Mouse (Mus musculus) cortical plate, adult 2 months (tissue): ENCODE measurements around the gene H2afz.

ENCODE experiments used
- CTCF ChIP-seq: fragments of 200-500 bp; IDR thresholded peaks from 2 replicates; pipeline ENCODE4 v1.5.1; 2011; ENCODE audit warnings: mild to moderate bottlenecking, control low read depth, low read length; ENCODE audit not compliant: insufficient read depth; ENCODE audit errors: extremely low read depth
- POLR2A ChIP-seq: fragments of 200-500 bp; IDR thresholded peaks from 2 replicates; pipeline ENCODE4 v1.6.1; 2011; ENCODE audit warnings: mild to moderate bottlenecking, low read length, control low read depth; ENCODE audit not compliant: insufficient read depth; ENCODE audit errors: extremely low read depth

DNA sequence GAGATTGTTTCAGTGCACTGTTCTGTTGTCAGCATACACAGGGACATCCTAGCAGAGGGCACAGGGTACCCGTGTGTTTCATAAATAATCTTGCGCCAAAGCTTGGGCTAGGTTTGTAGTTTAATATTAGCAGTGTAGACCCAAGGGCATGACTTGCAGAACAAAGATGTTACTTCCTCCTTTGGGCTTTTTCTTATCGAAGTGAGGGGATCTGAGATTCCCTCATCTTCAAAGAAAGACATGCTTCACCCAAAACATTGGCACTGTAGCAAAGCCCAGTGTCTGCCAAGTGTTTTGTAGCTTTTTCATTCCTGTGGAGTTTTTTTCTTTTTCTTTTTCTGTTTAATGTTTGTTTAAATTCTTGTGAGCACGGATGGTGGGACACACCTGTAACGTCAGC, 33.4 kb downstream of the H2afz start:
- TF ChIP-seq CTCF (no peak), POLR2A (no peak)
